Mouse (Mus musculus) bone marrow, adult 2 months (tissue): Measurements from ENCODE around the gene Tbx4.

ENCODE experiments used
- CTCF ChIP-seq: fragments of 200-500 bp; IDR thresholded peaks from 2 replicates; pipeline ENCODE4 v1.5.1; 2011; ENCODE audit warnings: low read length, control low read depth; ENCODE audit not compliant: control insufficient read depth, insufficient read depth
- POLR2A ChIP-seq: fragments of 200-500 bp; IDR thresholded peaks from 2 replicates; pipeline ENCODE4 v1.6.1; 2011; ENCODE audit warnings: low read depth, mild to moderate bottlenecking, control low read depth, low read length, borderline replicate concordance; ENCODE audit not compliant: control insufficient read depth

DNA sequence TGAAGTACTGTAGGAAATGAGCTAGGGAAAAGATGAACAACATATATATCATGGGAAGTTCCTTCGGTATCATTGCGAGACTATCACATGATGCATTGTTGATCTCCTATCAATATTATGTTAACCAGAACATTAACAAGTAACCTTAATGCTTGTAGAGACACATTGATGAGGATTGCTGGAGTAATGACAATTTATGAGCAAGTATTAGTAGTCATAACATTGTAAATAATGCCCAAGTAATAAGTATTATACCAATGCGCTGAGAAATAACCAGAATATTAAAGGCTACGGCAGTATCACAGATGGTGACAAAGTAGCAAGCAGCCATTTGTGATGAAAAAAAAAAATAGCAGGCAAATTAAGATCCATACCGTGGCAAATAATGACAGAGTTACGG, 1.1 kb downstream of the Tbx4 start:
- no peak for TF ChIP-seq CTCF
- no peak for TF ChIP-seq POLR2A
